Mouse (Mus musculus) G1E-ER4 (cell line): ENCODE measurements around the gene Atp5h. TPM values are rescaled to one million over a fixed set of nuclear protein-coding genes. Genes with fewer than 3 reads are reported as not detected.

Source experiments
- GATA1 ChIP-seq: IDR thresholded peaks from one replicate; pipeline ENCODE4 v1.8.0; 2012; ENCODE audit warnings: low read length, inconsistent platforms
- polyA plus RNA-seq: library from polyadenylated mRNA; stranded (reverse); fragments of >175 nt; gene quantifications from 2 replicates; pipeline ENCODE4 v1.2.3, GENCODE M21; 2012

Atp5h gene
- 69.9 and 151 TPM in 2 replicates for polyA plus RNA-seq

- no peak for TF ChIP-seq GATA1
Observed at GRCm38 (mm10) chr11:115419531-115420237, at the start of gene Atp5h, which contains the start of gene Kctd2. Gene Atp5h (minus strand): TSS chr11:115419962. Gene Kctd2 (plus strand): TSS chr11:115420128.

GRCm38 (mm10) chr11:115467217-115467618 is 47.5 kb upstream of the Atp5h start:
- TF ChIP-seq GATA1: no peak

GRCm38 (mm10) chr11:115464851-115465250 is 45.1 kb upstream of the Atp5h start:
- TF ChIP-seq GATA1: no peak

- TF ChIP-seq GATA1: no peak
Observed at GRCm38 (mm10) chr11:115463397-115463796, 43.6 kb upstream of the Atp5h start.

- no peak for TF ChIP-seq GATA1
Observed at GRCm38 (mm10) chr11:115462243-115462891, 42.6 kb upstream of the Atp5h start, which contains the start of gene Slc16a5. Gene Slc16a5 (plus strand): TSS chr11:115462474.

GRCm38 (mm10) chr11:115461846-115462242 is 42.1 kb upstream of the Atp5h start:
- no peak for TF ChIP-seq GATA1

- TF ChIP-seq GATA1: no peak
Observed at GRCm38 (mm10) chr11:115460976-115461375, 41.2 kb upstream of the Atp5h start.

GRCm38 (mm10) chr11:115457405-115457804 is 37.6 kb upstream of the Atp5h start:
- no peak for TF ChIP-seq GATA1

GRCm38 (mm10) chr11:115456182-115456581 is 36.4 kb upstream of the Atp5h start:
- TF ChIP-seq GATA1: no peak

GRCm38 (mm10) chr11:115455619-115456018 is 35.9 kb upstream of the Atp5h start:
- no peak for TF ChIP-seq GATA1

- no peak for TF ChIP-seq GATA1
Observed at GRCm38 (mm10) chr11:115453306-115453705, 33.5 kb upstream of the Atp5h start.

GRCm38 (mm10) chr11:115452281-115452860 is 32.6 kb upstream of the Atp5h start:
- TF ChIP-seq GATA1: no peak

- TF ChIP-seq GATA1: no peak
Observed at GRCm38 (mm10) chr11:115451781-115452241, 32.0 kb upstream of the Atp5h start.

- no peak for TF ChIP-seq GATA1
Observed at GRCm38 (mm10) chr11:115450176-115450575, 30.4 kb upstream of the Atp5h start.

- no peak for TF ChIP-seq GATA1
Observed at GRCm38 (mm10) chr11:115448998-115449397, 29.2 kb upstream of the Atp5h start.

- TF ChIP-seq GATA1: no peak
Observed at GRCm38 (mm10) chr11:115448075-115448474, 28.3 kb upstream of the Atp5h start.

GRCm38 (mm10) chr11:115447321-115447885 is 27.6 kb upstream of the Atp5h start:
- no peak for TF ChIP-seq GATA1
